Mouse (Mus musculus) embryo, embryonic 10 days (tissue): ENCODE measurements at regions not wholly inside any gene's neighbourhood (a gene's known extent, or its start where the extent isn't known, plus 50 kb on each side); places are given as distances from the start of the nearest gene placed in this dataset.
"Not testable (repeated sequence)": the region's sequence is repeated elsewhere in the genome, so short reads cannot be mapped to it uniquely, and the experiment has no call there.

Experiments used
- DNase-seq: peaks from one replicate; pipeline ENCODE4 v3.0.0-alpha.2; 2015; ENCODE audit warnings: low spot score

DNA sequence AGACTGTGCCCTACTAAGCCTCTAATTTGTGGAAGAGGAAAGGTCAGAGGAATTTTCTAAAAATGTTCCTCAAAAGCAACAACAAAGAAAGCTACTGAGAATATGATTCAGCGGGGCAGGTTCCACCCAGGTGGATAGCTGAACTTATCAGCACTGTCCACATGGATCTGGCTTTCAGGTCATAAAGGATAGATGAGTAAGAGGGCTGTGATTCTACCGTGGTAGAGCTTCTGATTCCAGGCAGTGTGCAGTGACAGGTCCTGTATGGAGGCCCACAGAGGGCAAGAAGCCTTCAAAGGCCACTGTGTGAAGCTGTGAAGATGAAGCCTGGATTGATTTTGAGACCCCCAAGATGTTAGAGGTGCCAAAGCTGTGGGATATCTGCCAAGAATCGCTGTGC lies 51.8 kb downstream of the Teddm3 start:
- DNase-seq: not testable (repeated sequence)

DNA sequence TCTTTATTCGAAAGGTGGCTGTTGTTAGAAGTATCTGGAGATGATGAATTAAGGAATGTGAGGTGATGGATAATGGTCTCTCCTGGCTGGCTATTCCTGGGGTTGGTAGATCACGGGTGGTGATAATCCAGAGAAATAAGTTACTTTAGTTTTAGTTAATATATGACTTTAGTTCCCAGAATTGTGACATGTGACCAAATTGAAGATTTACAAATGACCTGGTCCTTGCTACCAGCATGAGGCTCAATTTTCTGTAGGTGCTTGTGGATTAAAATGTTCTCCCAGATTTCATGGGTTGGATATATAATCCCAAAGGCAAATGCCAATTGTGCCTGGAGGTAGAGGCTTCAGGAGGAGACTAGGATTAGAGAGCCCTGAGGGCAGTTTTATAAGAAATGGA lies 53.7 kb downstream of the Teddm3 start:
- DNase-seq: not testable (repeated sequence)

DNA sequence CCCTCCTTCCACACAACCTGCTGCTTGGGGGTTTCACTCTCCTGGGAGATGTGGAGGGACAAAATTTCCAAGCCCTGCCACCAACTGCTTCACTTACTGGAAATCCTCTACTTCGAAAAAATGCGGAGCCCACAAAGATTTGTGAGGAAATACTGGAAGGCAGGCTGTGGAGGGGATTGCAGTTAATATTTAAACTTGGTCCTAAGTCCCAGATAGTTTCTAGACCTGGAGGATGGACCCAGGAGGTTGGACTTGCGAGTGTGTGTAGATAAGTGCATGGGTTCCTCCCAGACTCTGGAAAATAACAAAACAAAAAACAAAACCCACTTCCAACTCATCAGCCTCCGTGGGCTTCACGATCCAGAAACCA lies 79.0 kb downstream of the Teddm3 start:
- no peak for DNase-seq

DNA sequence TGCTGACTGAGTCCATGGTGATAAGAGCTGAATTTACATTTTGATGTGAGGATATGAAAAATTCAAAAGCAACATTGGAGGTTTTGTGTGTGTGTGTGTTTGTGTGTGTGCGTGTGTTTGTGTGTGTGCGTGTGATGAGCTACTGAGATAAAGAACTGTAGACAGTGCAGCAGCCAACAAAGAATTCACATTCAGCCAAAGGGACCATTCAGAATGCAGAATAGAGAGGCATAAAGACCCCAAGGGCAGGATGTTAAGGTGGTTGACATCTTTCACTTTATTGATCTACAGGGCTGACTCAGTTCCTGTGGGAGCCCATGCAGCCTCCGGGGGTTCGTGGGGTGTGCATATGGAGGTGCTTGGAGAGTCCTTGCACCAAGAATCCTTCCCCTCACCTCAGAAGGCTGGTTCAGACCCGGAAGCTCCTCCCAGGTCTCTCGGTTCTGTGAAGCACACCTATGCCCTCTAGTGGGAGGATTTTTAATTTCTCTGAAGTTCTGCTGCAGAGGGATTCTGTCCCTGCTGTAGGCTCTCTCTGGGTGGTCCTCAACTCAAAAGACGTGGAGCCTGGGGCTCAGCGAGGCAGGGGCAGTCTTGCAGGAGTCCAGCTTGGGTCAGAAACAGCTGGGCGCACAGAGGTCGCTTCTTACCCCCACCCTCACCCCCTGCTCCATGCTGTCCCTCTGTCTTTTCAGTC lies 79.6 kb downstream of the Teddm3 start:
- DNase-seq: peak; percentile 9

DNA sequence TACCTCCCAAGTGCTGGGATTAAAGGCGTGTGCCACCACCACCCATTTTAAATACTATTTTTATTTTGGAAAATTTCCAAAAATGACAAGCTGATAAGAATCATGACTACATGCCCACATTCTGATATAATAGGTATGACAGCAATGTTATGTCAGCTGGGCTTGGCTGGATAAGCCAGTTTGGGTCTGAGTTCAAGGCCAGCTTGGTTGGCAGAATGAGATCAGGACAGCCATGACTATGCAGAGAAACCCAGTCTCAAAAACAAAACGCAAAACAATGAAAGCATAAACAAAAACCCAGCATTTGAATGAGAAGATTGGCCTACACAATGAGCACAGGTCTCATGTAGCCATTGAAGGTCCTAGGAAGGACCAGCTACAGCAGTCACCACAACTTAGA lies 93.6 kb downstream of the Teddm3 start:
- no peak for DNase-seq

DNA sequence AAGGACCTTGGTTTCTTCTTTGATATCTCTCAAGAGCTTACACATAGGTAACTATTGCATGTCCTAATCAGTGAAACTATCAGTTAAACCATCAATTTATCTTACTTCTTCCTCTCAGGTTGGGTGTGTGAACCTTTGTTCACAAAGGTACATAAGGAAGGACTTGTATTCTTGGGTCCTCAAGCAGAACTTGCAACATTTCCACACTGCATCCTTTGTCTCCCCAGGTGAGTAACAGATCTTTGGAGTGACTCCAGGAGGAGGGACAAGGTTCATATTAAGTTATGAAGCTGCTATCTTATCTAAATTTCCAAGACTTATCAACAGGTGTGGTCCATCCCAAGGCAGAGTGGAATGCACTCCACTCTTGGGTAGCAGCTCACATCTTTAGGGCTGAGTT lies 99.0 kb downstream of the Teddm3 start:
- DNase-seq: no peak

DNA sequence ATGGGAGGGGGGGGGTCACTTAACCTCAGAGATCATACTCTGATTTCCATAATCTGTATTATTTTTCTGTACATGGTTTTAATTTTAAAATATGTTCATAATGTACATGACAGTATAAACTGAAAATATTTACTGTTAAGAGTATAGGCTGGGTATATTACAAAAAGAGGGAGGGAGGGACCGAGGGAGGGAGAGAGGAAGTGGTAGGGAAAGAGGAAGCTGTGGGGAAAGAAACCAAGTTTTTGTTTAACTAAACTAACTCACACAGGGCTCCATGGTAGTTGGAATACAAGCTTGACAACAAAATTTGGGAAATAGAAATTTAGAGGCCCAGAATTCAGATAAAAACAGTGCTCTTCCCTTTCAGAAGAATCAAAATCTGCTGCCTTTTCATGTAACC lies 131.7 kb downstream of the Teddm3 start:
- DNase-seq: not testable (repeated sequence)

DNA sequence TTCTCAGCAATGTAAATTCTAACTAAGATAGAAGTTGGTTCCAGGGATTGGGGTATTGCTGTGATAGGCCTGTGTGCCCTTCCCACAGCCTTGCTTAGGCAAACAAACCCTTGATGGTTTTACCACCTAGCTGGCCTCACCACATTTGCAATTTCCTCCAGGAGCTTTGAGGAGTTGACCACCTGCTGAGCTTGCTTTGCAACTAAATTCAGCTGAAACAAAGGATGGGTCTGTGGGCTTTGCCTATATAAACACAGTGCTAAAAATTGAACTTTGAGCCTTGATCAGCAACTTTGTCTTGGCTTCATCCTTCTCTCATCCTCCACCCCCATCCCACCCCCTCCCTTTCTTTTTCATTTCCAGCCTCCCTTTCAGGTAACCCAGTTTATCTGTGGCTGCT lies 148.9 kb downstream of the Teddm3 start:
- DNase-seq: no peak

DNA sequence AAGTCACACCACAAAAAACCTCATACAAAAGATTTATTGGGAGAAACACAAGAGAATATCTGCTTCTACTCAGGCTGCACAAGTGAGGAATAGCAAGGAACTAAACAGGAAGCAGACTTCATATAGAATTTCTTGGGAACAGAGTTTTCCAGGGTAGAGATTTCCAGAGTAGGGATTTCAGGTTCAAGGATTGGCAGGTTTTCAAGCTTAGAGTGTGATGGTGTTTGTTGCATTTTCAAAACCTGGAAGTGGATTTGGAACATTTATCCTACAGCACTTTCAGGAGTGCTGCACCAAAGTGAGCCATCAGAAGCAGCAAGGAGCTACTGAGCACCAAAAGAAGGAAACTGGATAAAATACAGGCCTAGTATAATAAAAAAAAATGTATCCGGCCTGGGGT lies 152.7 kb downstream of the Teddm3 start:
- DNase-seq: no peak

DNA sequence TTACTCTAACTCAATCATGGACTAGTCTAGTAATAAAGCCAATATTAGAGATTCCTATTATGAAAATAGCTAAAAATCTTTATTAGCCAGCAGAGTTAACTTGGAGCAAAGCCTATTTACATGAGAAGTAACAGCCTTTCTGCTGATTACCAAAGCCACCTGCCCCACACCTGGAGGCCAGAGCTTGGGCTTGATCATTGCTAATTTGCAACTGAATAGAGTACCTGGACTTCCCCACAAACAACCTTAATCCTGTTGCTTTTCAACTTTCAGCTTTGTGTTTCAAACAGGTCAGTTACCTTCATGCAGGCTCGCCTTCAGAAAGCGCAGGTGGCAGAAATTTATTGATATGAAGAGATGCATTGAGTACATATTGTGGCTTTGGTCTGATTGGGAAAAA lies 163.3 kb downstream of the Teddm3 start:
- DNase-seq: no peak

DNA sequence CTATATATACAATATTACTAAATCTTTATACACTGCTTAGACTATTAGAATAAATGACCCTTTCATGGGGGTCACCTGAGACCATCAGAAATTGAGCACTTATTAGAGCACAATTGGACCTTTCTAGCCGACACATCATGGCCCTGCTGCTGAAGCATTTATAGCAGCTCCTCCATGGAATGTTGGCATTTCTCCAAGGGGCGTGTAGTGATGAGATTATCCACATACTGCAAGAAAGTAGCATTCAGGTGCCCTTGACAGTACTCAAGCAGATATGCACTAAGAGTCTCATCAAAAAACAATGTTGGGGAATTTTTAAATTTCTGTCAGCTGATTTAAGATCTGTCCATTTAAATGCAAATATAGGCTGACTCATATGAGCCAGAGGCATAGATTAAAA lies 178.4 kb downstream of the Teddm3 start:
- DNase-seq: no peak

DNA sequence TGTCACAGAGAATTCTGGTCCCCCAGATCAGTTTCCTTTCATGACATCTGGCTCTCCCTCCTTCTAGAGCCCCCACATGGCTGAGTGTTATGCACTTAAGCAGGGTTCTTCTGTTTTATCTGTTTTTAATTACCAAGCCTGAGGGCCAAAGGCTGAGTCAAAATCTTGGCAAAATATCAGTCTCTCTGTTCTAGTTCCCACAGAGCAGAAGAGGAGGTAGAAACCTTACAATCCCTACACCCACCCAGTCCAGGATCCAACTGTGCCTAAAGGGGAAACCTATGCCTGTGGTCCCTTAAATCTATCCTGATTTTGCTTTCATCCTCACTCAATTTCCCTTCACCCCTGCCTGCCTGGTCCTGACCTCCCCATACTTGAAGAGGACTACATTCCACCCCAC lies 181.4 kb downstream of the Teddm3 start:
- no peak for DNase-seq

DNA sequence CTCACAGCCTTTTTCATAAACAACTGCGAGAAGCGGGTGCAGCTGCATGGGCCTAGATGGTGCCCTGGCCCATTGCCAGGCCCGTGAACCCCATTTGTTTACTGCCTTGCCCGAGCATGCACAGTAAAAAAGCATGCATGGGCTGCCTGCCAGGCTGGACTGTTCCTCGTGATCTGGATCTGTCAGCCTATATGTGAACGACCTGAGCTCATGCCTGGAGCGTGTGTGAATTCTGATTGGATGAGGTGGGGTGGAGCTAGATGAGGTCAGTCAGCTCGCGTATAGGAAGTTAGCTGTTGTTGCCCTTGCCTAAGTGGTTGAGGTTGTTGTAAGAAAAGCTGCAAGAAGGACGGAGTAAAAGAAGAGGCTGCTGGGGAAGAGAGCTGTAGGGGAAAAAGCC lies 194.9 kb downstream of the Teddm3 start:
- no peak for DNase-seq

DNA sequence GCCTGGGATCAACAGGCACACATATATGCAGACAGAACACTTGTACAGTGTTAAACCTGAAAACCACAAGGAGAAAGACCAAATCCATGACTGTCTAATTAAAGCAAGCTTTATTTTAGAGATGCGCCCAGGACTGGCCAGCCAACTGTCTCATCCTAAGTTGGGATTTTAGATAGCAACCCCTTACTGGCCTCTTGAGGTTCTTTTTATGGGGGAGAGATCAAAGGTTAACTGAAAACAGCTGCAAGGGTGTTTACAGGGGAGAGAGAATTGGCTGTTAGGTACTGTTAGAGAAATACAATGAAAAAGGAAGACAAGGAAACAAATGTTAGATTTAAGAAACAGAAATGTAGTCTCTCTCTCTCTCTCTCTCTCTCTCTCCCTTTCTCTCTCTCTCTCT lies 202.4 kb upstream of the Thpo start:
- no peak for DNase-seq

DNA sequence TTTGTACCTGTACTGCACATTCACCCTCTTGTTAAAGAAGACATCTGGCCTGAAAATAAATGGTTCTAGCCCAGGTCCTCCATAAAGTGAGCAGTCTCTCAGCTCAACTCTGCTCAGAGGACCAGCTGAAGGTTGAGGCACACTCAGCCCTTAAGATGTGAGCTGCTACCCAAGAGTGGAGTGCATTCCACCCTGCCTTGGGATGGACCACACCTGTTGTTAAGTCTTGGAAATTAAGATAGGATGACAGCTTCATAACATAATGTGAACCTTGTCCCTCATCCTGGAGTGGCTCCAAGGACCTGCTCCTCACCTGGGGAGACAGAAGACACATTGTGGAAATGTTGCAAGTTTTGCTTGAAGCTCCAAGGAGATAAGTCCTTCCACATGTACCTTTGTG lies 200.5 kb upstream of the Thpo start:
- not testable (repeated sequence) for DNase-seq

DNA sequence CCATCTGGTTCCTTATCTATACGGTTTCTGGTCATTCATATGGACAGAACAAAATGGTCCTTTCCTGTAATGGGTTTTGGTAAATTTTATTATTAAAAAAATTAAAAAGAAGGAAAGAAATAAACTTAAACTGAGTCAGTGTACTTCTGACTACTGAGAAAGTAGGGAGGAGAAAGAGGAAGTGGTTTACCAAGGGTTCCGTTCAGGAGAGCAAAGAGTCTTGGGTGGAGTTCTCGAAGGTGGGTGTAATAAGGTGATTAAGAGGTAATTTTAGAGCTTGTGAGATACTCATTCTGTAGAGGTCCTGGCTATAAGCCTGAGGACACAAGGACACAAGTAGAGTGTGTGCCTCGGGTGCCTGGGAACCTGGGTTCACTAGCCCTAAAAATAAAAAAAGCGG lies 195.7 kb upstream of the Thpo start:
- DNase-seq: not testable (repeated sequence)

DNA sequence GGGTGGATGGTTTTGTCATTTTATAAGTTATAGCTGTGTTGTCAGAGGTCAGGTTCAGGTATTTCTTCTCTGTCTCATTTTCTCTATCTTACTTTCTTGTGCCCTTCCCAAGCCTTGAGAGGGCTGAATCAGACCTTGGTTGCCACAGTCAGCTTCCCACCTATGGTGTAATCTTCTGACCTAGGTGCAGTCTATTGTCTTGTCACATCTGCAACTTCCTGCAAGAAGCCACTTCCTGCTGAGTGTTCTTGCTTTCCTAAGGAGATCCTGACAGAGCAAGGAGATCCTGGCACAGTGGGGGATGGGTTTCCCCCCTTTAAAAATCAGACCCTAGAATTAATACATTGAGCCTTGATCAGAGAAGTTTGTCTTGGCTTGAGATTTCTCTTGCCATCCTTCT lies 191.5 kb upstream of the Thpo start:
- not testable (repeated sequence) for DNase-seq

DNA sequence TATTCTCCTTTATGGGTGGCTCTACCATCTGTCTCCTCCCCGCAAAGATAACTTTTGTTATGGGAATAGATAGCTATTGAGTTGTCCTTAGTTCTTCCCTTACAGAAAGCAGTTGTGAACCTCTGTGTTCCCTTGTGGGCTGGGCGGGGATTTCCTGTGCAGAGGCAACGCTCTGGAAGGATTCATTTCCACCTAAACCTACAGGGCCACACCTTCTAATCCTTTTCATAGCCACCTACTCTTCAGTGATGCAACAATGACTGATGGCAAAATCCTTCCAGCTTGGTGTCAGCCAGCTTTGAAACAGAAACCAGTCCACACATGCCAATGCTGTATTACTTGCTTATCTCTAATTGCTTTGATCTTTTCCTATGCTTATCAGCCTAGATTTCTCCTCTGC lies 176.6 kb upstream of the Thpo start:
- not testable (repeated sequence) for DNase-seq

DNA sequence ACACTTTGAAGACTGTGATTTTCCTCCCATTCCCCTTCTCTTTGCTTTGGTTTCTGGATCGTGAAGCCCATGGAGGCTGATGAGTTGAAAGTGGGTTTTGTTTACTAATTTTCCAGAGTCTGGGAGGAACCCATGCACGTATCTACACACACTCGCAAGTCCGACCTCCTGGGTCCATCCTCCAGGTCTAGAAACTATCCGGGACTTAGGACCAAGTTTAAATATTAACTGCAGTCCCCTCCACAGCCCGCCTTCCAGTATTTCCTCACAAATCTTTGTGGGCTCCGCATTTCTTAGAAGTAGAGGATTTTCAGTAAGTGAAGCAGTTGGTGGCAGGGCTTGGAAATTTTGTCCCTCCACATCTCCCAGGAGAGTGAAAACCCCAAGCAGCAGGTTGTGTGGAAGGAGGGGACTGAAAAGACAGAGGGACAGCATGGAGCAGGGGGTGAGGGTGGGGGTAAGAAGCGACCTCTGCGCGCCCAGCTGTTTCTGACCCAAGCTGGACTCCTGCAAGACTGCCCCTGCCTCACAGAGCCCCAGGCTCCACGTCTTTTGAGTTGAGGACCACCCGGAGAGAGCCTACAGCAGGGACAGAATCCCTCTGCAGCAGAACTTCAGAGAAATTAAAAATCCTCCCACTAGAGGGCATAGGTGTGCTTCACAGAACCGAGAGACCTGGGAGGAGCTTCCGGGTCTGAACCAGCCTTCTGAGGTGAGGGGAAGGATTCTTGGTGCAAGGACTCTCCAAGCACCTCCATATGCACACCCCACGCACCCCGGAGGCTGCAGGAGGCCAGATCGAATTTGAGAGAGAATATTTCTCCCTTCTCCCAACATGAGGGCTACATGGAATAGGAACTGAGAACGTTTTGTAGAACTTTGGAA lies 174.4 kb upstream of the Thpo start:
- not testable (repeated sequence) for DNase-seq

DNA sequence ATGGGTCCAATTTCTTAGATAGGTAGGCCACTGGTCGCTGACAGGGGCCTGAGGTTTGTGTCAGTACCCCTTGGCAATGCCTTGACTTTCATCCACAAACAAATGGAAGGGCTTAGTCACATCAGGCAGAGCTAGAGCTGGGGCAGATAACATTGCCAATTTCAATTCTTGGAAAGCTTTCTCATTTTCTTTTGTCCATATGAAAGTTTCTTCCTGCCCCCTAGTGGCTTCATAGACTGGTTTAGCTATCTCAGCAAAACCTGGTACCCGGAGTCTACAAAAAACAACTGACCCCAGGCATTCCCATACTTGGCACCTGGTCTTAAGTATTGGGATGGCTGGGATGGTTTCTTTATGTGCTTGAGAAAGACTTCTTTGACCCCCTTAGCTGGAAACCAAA lies 161.4 kb upstream of the Thpo start:
- DNase-seq: peak; percentile 45

DNA sequence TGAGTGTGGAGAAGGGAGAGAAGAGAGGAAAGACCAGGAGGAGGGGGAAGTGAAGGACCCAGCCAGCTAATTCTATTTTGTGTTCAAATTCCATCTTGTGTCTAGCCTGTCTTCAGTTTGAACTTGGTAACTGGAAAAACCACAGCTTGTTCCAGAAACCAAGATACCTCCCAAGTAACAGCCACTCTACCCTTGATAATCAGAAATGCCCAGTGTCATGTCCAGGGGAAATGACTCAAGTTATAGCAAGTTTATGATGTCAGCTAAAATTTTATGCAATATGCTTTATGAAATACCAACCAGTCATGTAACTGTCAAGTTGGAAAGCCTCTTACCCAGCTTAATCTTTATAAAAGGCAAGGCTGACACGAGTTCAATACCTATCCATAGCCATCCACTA lies 137.4 kb upstream of the Thpo start:
- no peak for DNase-seq

DNA sequence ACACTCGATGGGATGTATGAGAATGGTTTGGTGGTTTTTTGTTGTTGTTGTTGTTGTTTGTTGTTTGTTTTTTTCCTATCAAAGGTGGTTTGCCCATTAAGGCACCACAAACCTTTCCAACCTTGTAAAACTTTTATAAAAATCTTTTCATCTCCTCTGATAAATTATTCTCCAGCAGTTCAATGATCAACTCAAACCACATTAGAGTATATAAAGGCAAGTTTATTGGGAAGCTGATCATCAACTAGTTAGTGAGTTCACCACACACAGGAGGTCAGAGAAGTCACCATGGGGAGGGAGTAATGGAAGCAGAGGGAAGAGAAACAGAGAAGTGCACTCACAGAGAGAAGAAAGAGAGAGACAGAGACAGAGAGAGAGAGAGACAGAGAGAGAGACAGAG lies 132.5 kb upstream of the Thpo start:
- DNase-seq: no peak

DNA sequence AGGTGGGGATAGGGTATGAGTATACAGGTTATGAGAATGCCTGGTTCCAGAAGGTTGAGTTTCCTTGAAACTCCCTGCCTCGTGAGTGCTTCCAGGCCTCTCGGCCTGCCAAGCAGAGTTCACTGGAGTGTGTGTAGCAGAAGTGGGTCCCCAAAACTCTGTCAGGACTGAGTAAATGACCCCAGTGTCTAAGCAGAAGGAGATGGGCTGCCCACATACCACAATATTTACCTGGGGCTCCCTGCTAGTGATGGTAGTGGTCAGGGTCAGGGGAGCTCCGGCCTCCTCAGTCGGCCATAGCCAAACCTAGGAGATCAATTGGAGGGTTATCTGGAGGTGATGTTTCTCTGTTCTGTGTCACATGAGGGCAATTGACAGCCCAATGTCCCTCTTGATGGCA lies 126.9 kb upstream of the Thpo start:
- DNase-seq: no peak

DNA sequence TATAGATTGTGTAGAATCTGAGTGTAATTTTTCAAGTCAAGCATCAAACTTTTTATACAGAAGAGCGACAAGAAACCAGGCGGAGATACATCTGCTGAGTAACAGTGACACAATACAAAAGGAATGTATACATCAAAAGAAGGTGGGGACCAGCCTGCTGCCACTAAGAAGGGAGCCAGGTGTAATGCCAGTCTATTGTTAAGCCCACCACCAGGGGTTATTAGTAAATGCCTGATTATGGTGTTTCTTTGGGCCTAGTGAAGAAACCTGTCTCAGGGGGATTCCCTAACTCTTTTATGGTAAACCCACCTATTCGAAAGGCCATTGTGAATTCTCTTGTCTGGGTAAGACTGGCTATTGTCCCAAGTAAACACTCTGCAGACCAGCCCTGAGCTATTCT lies 126.3 kb upstream of the Thpo start:
- not testable (repeated sequence) for DNase-seq
